Mouse (Mus musculus) E14TG2a.4 (cell line): ENCODE measurements at regions not wholly inside any gene's neighbourhood (a gene's known extent, or its start where the extent isn't known, plus 50 kb on each side); places are given as distances from the start of the nearest gene placed in this dataset.

ENCODE experiments used
- CTCF ChIP-seq: conservative IDR thresholded peaks from 2 replicates; pipeline ENCODE4 v1.5.1; 2014; ENCODE audit warnings: low read length
- POU5F1 ChIP-seq: IDR thresholded peaks from 2 replicates; pipeline ENCODE4 v1.6.1; 2014; ENCODE audit warnings: low read length, borderline replicate concordance

- TF ChIP-seq CTCF (no peak), POU5F1 (no peak)
Measured at GRCm38 (mm10) chr3:131016104-131016503, 94.2 kb upstream of the Lef1 start.
